Comparison of ENCODE assay signal across 8 mouse cellular contexts in genomic region chr11:30091892-30092291, GRCm38 (mm10).
DNase-seq lines count a peak whose midpoint lies in the region; ATAC-seq and TF ChIP-seq lines count a peak whose summit lies in the region.
"Had no signal": no experiment of that assay in that cellular context is flagged by ENCODE, and none has a peak within 500 bp of the region (broad histone marks: within the 10 kb centered on the region; RNA-seq: fewer than 3 reads in every experiment).

No protein-coding gene starts in this region.

- no peak overlapping the region for H3K9ac ChIP-seq in ES-E14 (ENCODE audit: insufficient read depth, low read depth, low read length, poor library complexity, severe bottlenecking)

- no peak overlapping the region for H3K27ac ChIP-seq in ES-E14 (ENCODE audit: insufficient read depth, low read depth, low read length, poor library complexity, severe bottlenecking)

- in situ Hi-C loops in ES-E14 (cut with MboI; ENCODE audit: low sequenced_read_pairs in 2 of 2, unreplicated experiment in 2 of 2): loop anchor here in 1 of 2 experiments (10.0 kb wide), 1 partner anchor 573 kb away; no protein-coding TSS in a partner anchor

- intact Hi-C loops in left cerebral cortex, postnatal 4 days (cut with DNase I): no loop called here
- intact Hi-C loops in left cerebral cortex, postnatal 10 days (cut with DNase I): no loop called here
- intact Hi-C loops in gastrocnemius, postnatal 14 days (cut with DNase I; ENCODE audit: low total_unique reads): no loop called here

- no peaks in the 10 kb centered on the region for H3K36me3 ChIP-seq in ES-E14 (ENCODE audit: control insufficient read depth, insufficient read depth, low read length, poor library complexity, severe bottlenecking)

- H3K9me3 ChIP-seq in ES-E14 (ENCODE audit: control insufficient read depth, insufficient read depth, low read depth, low read length): no peaks in the 10 kb centered on the region

- no peaks in the 10 kb centered on the region for H3K4me1 ChIP-seq in ES-E14 (ENCODE audit: control insufficient read depth in 2 of 2, insufficient read depth in 2 of 2, low read length in 2 of 2, poor library complexity in 1 of 2)

- ATAC-seq in megakaryocyte, adult 5-6 weeks (ENCODE audit: poor library complexity, severe bottlenecking): peak; percentile 60; the same call in 1 of the 2 replicates
- ATAC-seq: midbrain, embryonic 16.5 days had no signal

- no peak overlapping the region for H3K4me3 ChIP-seq in ES-E14 (ENCODE audit: insufficient read depth in 1 of 2, low read depth in 1 of 2, low read length in 2 of 2, poor library complexity in 1 of 2, severe bottlenecking in 1 of 2)

- DNase-seq in left cerebral cortex, postnatal 4 days: peak; percentile 8
- no peak for DNase-seq in left cerebral cortex, postnatal 10 days (ENCODE audit: extremely low spot score in 1 of 2, low spot score in 2 of 2)
- DNase-seq in ES-E14 (ENCODE audit: low read depth, low spot score) (peak; percentile 21), adipocyte (ENCODE audit: low spot score) (peak; percentile 30)
- no peak for DNase-seq in gastrocnemius, postnatal 14 days
- DNase-seq in neural tube, embryonic 10.5 days (ENCODE audit: extremely low spot score, low spot score): no peak

TF ChIP-seq in ES-E14, 5 proteins besides CTCF, POLR2A, EP300 and RAD21:
- TF ChIP-seq ZC3H11A (IDR thresholded peaks at IDR 0.05; ENCODE audit: borderline replicate concordance, low read depth, low read length) (peak; percentile 53; the same call in 1 of the 2 replicates), CHD2 (IDR thresholded peaks at IDR 0.05; ENCODE audit: low read depth, low read length) (no peak)
TF ChIP-seq in ES-E14: peak in this region for 1.

Comparison
In these comparisons a context has a peak if more than half of its experiments do, and no peak if none do; other contexts are left out.
1. DNase-seq: peak in left cerebral cortex, postnatal 4 days (single experiment), ES-E14 (single experiment) and adipocyte (single experiment); none in left cerebral cortex, postnatal 10 days (0 of 2), gastrocnemius, postnatal 14 days (single experiment) and neural tube, embryonic 10.5 days (single experiment).